Mouse (Mus musculus) heart, postnatal 4 days (tissue): ENCODE data around the gene Cd8a. TPM values are rescaled to one million over a fixed set of nuclear protein-coding genes. Genes with fewer than 3 reads are reported as not detected.
"Not testable (repeated sequence)": the region's sequence is repeated elsewhere in the genome, so short reads cannot be mapped to it uniquely, and the experiment has no call there.

Source experiments
- DNase-seq: peaks from one replicate; pipeline ENCODE4 v3.0.0; 2021
- total RNA-seq, 2 experiments: library from RNA; stranded (reverse); gene quantifications; 2 replicates each; pipeline ENCODE4 v1.2.3; 2021

The Cd8a gene
- under 1 TPM; 0.14 to 0.36 TPM for total RNA-seq

GRCm38 (mm10) chr6:71373249-71373775 lies at the start of gene Cd8a:
TSS of gene Cd8a (plus strand) at chr6:71373427.
- no peak for DNase-seq

GRCm38 (mm10) chr6:71324816-71325215 lies 48.4 kb upstream of the Cd8a start:
- DNase-seq, result no peak

- no peak for DNase-seq
Measured at GRCm38 (mm10) chr6:71329881-71330280, 43.3 kb upstream of the Cd8a start.

GRCm38 (mm10) chr6:71330486-71330885 lies 42.7 kb upstream of the Cd8a start:
- DNase-seq, result no peak

- DNase-seq, result not testable (repeated sequence)
Measured at GRCm38 (mm10) chr6:71331491-71331890, 41.7 kb upstream of the Cd8a start.

GRCm38 (mm10) chr6:71332236-71332965 lies 40.8 kb upstream of the Cd8a start:
- no peak for DNase-seq

GRCm38 (mm10) chr6:71333031-71333430 lies 40.2 kb upstream of the Cd8a start:
- DNase-seq, result no peak

GRCm38 (mm10) chr6:71333578-71334273 lies 39.5 kb upstream of the Cd8a start:
- no peak for DNase-seq

GRCm38 (mm10) chr6:71337666-71338065 lies 35.6 kb upstream of the Cd8a start:
- DNase-seq, result no peak

- DNase-seq, result no peak
Measured at GRCm38 (mm10) chr6:71338941-71339340, 34.3 kb upstream of the Cd8a start.

- no peak for DNase-seq
Measured at GRCm38 (mm10) chr6:71339351-71339750, 33.9 kb upstream of the Cd8a start.

- DNase-seq, result no peak
Measured at GRCm38 (mm10) chr6:71341179-71341578, 32.0 kb upstream of the Cd8a start.

GRCm38 (mm10) chr6:71348006-71348405 lies 25.2 kb upstream of the Cd8a start:
- no peak for DNase-seq

GRCm38 (mm10) chr6:71351201-71351600 lies 22.0 kb upstream of the Cd8a start:
- DNase-seq, result no peak

GRCm38 (mm10) chr6:71352201-71352600 lies 21.0 kb upstream of the Cd8a start:
- DNase-seq, result no peak

GRCm38 (mm10) chr6:71352866-71353427 lies 20.3 kb upstream of the Cd8a start:
- DNase-seq, result no peak

- no peak for DNase-seq
Measured at GRCm38 (mm10) chr6:71353722-71354121, 19.5 kb upstream of the Cd8a start.

- no peak for DNase-seq
Measured at GRCm38 (mm10) chr6:71357493-71357892, 15.7 kb upstream of the Cd8a start.

GRCm38 (mm10) chr6:71360221-71360620 lies 13.0 kb upstream of the Cd8a start:
- no peak for DNase-seq

- DNase-seq, result no peak
Measured at GRCm38 (mm10) chr6:71360751-71361150, 12.5 kb upstream of the Cd8a start.

- no peak for DNase-seq
Measured at GRCm38 (mm10) chr6:71361156-71361670, 12.0 kb upstream of the Cd8a start.

- DNase-seq, result no peak
Measured at GRCm38 (mm10) chr6:71363995-71364394, 9.2 kb upstream of the Cd8a start.

GRCm38 (mm10) chr6:71369416-71369815 lies 3.8 kb upstream of the Cd8a start:
- no peak for DNase-seq
